Mouse (Mus musculus) testis, adult 2 months (tissue): ENCODE results near the gene Cdh22.

ENCODE experiments used
- CTCF ChIP-seq: fragments of 200-500 bp; IDR thresholded peaks from 2 replicates; pipeline ENCODE4 v1.5.1; 2012; ENCODE audit warnings: low read depth, mild to moderate bottlenecking, inconsistent platforms, low read length, moderate library complexity; ENCODE audit not compliant: control insufficient read depth, insufficient read depth, insufficient replicate concordance
- POLR2A ChIP-seq: fragments of 200-500 bp; IDR thresholded peaks from 2 replicates; pipeline ENCODE4 v1.6.1; 2012; ENCODE audit warnings: low read depth, mild to moderate bottlenecking, inconsistent platforms, low read length, moderate library complexity; ENCODE audit not compliant: control insufficient read depth

DNA sequence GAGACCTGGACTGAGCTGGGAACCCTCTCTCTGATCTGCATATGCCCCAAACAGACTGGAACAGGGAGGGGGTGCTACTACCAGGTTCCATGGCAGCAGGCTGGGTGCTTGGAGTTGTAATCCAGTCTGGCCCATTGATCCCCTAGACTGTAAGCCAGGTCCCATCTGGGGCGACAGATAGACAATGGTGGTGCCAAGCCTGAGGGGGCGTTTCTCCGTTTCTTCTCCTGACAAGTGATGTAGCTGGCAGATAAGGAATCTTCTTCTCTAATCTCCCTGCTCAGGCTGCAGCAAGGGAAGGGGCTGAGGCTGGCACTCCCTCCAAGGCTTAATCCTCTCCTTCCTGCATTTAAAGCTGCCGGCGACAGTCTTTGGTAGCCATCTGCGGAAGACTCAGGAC, 37.1 kb downstream of the Cdh22 start:
- TF ChIP-seq CTCF (no peak), POLR2A (no peak)
